Mouse (Mus musculus) limb, embryonic 10.5 days (tissue): ENCODE results near the gene B230118H07Rik. TPM values are rescaled to one million over a fixed set of nuclear protein-coding genes. Genes with fewer than 3 reads are reported as not detected.

ENCODE experiments used
- DNase-seq: peaks from one replicate; pipeline ENCODE4 v3.0.0-alpha.2; 2017; ENCODE audit warnings: low spot score
- H3K27ac ChIP-seq: fragments of 300-500 bp; sonication (generic); 2 replicates; pipeline ENCODE4 v1.5.1; 2016; ENCODE audit warnings: mild to moderate bottlenecking
- H3K27me3 ChIP-seq: fragments of 300-500 bp; sonication (generic); 2 replicates; pipeline ENCODE4 v1.6.1; 2016; ENCODE audit warnings: low read depth, mild to moderate bottlenecking; ENCODE audit not compliant: poor library complexity, severe bottlenecking
- H3K36me3 ChIP-seq: fragments of 300-500 bp; sonication (generic); 2 replicates; pipeline ENCODE4 v1.6.1; 2016; ENCODE audit warnings: mild to moderate bottlenecking, moderate library complexity
- H3K4me1 ChIP-seq: fragments of 300-500 bp; sonication (generic); 2 replicates; pipeline ENCODE4 v1.6.1; 2016
- H3K4me3 ChIP-seq: fragments of 300-500 bp; sonication (generic); 2 replicates; pipeline ENCODE4 v1.5.1; 2016; ENCODE audit warnings: mild to moderate bottlenecking, moderate library complexity
- H3K9me3 ChIP-seq: fragments of 300-500 bp; sonication (generic); replicated peaks from 2 replicates; pipeline ENCODE4 v1.6.1; 2016; ENCODE audit warnings: mild to moderate bottlenecking
- WGBS: fragments of 180-500 bp; shearing (Covaris S2); methylation state at CpG from one replicate; pipeline ENCODE4 v1.1.7; 2016; 5-methylcytosine and 5-hydroxymethylcytosine counted together
- polyA plus RNA-seq: library from polyadenylated mRNA; unstranded; fragments of >200 nt; fragmentation: Nextera tagmentation; extraction: Ambion mirVana; gene quantifications from 2 replicates; pipeline ENCODE4 v1.2.1, GENCODE M21; 2016

Gene B230118H07Rik
- polyA plus RNA-seq, result 46.8 and 54.4 TPM in 2 replicates

- WGBS, result 47% methylated on average over 8 of the region's 8 CpGs
- Histone ChIP-seq H3K27me3 (no peaks in the 10 kb centered on the region), H3K36me3 (no peaks in the 10 kb centered on the region), H3K27ac (peak within 1 kb of the TSS; percentile 72), H3K4me1 (peaks cover 29% of the 10 kb centered on the region), H3K4me3 (peak within 1 kb of the TSS; percentile 8; the same call in 1 of the 2 replicates), H3K9me3 (no peaks in the 10 kb centered on the region)
- DNase-seq, result peak; percentile 42
Observed at GRCm38 (mm10) chr2:101649114-101649671, at the start of gene B230118H07Rik, which contains the start of gene Rag1. TSS of gene B230118H07Rik (minus strand) at chr2:101649532. TSS of gene Rag1 (minus strand) at chr2:101649501.

DNA sequence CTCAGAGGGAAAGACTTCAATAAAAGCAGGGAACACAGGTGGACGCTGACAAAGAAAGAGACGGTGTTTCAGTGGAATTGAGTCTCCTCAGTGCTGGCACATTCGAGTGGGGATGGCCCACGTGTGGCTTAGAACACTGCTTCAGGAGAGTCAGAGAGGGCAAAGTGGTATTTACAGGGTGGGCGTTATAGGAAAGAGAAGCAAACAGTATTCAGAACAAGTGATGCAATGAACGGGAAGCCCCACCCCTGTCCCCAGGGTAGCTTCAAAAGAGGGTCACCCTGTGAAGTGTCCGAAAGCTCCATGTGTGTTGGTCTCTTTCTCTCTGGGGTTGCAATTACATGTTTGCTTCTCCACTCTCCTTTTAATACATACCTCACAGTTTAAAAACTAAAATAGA lies 46.3 kb upstream of the B230118H07Rik start:
- Histone ChIP-seq H3K27me3 (no peaks in the 10 kb centered on the region), H3K4me1 (no peaks in the 10 kb centered on the region), H3K9me3 (no peaks in the 10 kb centered on the region), H3K36me3 (peaks cover 71% of the 10 kb centered on the region), H3K27ac (no peak overlapping the region), H3K4me3 (no peak overlapping the region)
- no peak for DNase-seq
- WGBS, result 92% methylated on average over 7 of the region's 7 CpGs

- H3K27ac ChIP-seq, result no peak overlapping the region
- WGBS, result 63% methylated on average over 5 of the region's 5 CpGs
- peaks cover 81% of the 10 kb centered on the region for H3K36me3 ChIP-seq
- no peaks in the 10 kb centered on the region for H3K27me3 ChIP-seq
- H3K4me3 ChIP-seq, result no peak overlapping the region
- no peaks in the 10 kb centered on the region for H3K4me1 ChIP-seq
- H3K9me3 ChIP-seq, result no peaks in the 10 kb centered on the region
- DNase-seq, result no peak
Observed at GRCm38 (mm10) chr2:101693577-101694215, 44.4 kb upstream of the B230118H07Rik start.

DNA sequence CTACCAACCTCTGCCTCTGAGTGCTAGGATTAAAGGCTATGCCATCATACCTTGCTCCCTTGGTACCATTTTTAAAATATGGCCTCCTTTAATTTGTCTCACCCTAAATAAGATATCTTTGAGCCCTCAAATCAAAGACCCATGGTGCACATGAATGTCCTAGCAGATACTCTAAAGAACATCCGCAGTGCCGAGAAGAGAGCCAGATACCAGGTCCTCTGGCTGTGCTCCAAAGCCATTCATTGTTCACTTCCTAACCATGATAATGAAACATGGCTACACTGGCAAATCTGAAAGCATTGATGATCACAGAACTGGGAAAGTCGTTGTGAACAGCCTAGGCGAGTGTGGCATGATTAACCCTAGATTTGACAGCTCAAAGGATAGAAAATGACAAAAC lies 43.7 kb upstream of the B230118H07Rik start:
- no peaks in the 10 kb centered on the region for H3K4me1 ChIP-seq
- H3K36me3 ChIP-seq, result peaks cover 78% of the 10 kb centered on the region
- no peaks in the 10 kb centered on the region for H3K27me3 ChIP-seq
- no peak overlapping the region for H3K4me3 ChIP-seq
- no peak overlapping the region for H3K27ac ChIP-seq
- 82% methylated on average over 4 of the region's 4 CpGs for WGBS
- H3K9me3 ChIP-seq, result no peaks in the 10 kb centered on the region
- no peak for DNase-seq

GRCm38 (mm10) chr2:101690252-101690827 lies 41.0 kb upstream of the B230118H07Rik start:
- no peak for DNase-seq
- Histone ChIP-seq H3K36me3 (peaks cover 79% of the 10 kb centered on the region), H3K4me3 (no peak overlapping the region), H3K27ac (no peak overlapping the region), H3K9me3 (no peaks in the 10 kb centered on the region), H3K4me1 (no peaks in the 10 kb centered on the region), H3K27me3 (no peaks in the 10 kb centered on the region)
- WGBS, result 94% methylated on average over 9 of the region's 9 CpGs

- H3K27ac ChIP-seq, result no peak overlapping the region
- H3K36me3 ChIP-seq, result peaks cover 78% of the 10 kb centered on the region
- no peaks in the 10 kb centered on the region for H3K27me3 ChIP-seq
- WGBS, result 92% methylated on average over 5 of the region's 5 CpGs
- DNase-seq, result no peak
- H3K9me3 ChIP-seq, result no peaks in the 10 kb centered on the region
- H3K4me3 ChIP-seq, result no peak overlapping the region
- H3K4me1 ChIP-seq, result no peaks in the 10 kb centered on the region
Observed at GRCm38 (mm10) chr2:101688011-101688410, 38.7 kb upstream of the B230118H07Rik start.

- H3K27ac ChIP-seq, result no peak overlapping the region
- DNase-seq, result no peak
- no peaks in the 10 kb centered on the region for H3K9me3 ChIP-seq
- 96% methylated on average over 12 of the region's 12 CpGs for WGBS
- no peak overlapping the region for H3K4me3 ChIP-seq
- peaks cover 59% of the 10 kb centered on the region for H3K36me3 ChIP-seq
- no peaks in the 10 kb centered on the region for H3K27me3 ChIP-seq
- H3K4me1 ChIP-seq, result peaks cover 2% of the 10 kb centered on the region
Observed at GRCm38 (mm10) chr2:101684421-101684820, 35.1 kb upstream of the B230118H07Rik start.

- Histone ChIP-seq H3K36me3 (peaks cover 15% of the 10 kb centered on the region), H3K27me3 (no peaks in the 10 kb centered on the region), H3K27ac (no peak overlapping the region; the same call in 1 of the 2 replicates), H3K4me1 (peaks cover 11% of the 10 kb centered on the region), H3K9me3 (no peaks in the 10 kb centered on the region), H3K4me3 (peak overlapping the region; percentile 87)
- WGBS, result 8% methylated on average over 15 of the region's 15 CpGs
- DNase-seq, result peak; percentile 30
Observed at GRCm38 (mm10) chr2:101679164-101679784, 29.9 kb upstream of the B230118H07Rik start.

- H3K36me3 ChIP-seq, result peaks cover 15% of the 10 kb centered on the region; the same call in 1 of the 2 replicates
- H3K4me3 ChIP-seq, result peak within 1 kb of the TSS; percentile 87
- no peaks in the 10 kb centered on the region for H3K27me3 ChIP-seq
- H3K9me3 ChIP-seq, result no peaks in the 10 kb centered on the region
- H3K4me1 ChIP-seq, result peaks cover 11% of the 10 kb centered on the region
- peak; percentile 91 for DNase-seq
- H3K27ac ChIP-seq, result peak within 1 kb of the TSS; percentile 93
- WGBS, result under 1% methylated on average over 68 of the region's 68 CpGs
Observed at GRCm38 (mm10) chr2:101678236-101679021, 29.1 kb upstream of the B230118H07Rik start, which contains the start of gene Traf6. TSS of gene Traf6 (plus strand) at chr2:101678429.

DNA sequence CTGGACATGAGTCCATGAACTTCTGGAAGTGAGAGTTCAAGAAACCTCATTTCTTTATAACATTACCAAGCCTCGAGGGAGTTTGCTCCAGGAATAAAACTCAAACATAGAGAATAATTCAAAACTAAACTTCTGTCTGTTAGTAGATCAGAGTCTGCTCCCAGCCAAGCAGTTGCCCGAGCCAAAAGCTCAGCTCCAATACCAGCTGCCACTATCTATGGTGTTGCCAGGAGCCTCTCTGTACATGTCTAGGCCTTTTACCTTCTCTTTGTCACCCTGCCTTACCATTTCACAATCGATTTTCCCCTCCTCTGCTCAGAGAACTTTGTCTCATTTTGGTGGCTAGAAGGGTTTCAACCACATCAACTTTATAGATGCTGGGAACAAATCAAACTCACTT lies 24.2 kb upstream of the B230118H07Rik start:
- Histone ChIP-seq H3K36me3 (no peaks in the 10 kb centered on the region), H3K4me1 (peaks cover 4% of the 10 kb centered on the region; the same call in 1 of the 2 replicates)
- WGBS, result 74% methylated on average over 3 of the region's 3 CpGs

GRCm38 (mm10) chr2:101668751-101669150 lies 19.4 kb upstream of the B230118H07Rik start:
- H3K4me3 ChIP-seq, result no peak overlapping the region
- H3K27me3 ChIP-seq, result 0 out of 2 replicates have a peak, but pooled peaks cover 7% of the 10 kb centered on the region
- H3K9me3 ChIP-seq, result no peaks in the 10 kb centered on the region
- no peaks in the 10 kb centered on the region for H3K36me3 ChIP-seq
- 88% methylated on average over 3 of the region's 3 CpGs for WGBS
- DNase-seq, result no peak
- H3K4me1 ChIP-seq, result no peaks in the 10 kb centered on the region; the same call in 1 of the 2 replicates
- no peak overlapping the region for H3K27ac ChIP-seq

More for the DNA sequence above, 24.2 kb upstream of the B230118H07Rik start:
- Histone ChIP-seq H3K9me3 (no peaks in the 10 kb centered on the region), H3K4me3 (no peak overlapping the region), H3K27me3 (0 out of 2 replicates have a peak, but pooled peaks cover 7% of the 10 kb centered on the region), H3K27ac (no peak overlapping the region)
- DNase-seq, result no peak

- H3K9me3 ChIP-seq, result no peaks in the 10 kb centered on the region
- no peaks in the 10 kb centered on the region for H3K36me3 ChIP-seq
- WGBS, result 94% methylated on average over 3 of the region's 3 CpGs
- H3K27ac ChIP-seq, result peak overlapping the region; percentile 74
- DNase-seq, result no peak
- H3K4me3 ChIP-seq, result no peak overlapping the region
- H3K27me3 ChIP-seq, result no peaks in the 10 kb centered on the region; the same call in 1 of the 2 replicates
- no peaks in the 10 kb centered on the region; the same call in 1 of the 2 replicates for H3K4me1 ChIP-seq
Observed at GRCm38 (mm10) chr2:101665703-101666092, 16.4 kb upstream of the B230118H07Rik start.
